ENCODE assay signal across 14 mouse cellular contexts in genomic region chr3:140548483-140548882, GRCm38 (mm10).
"Had no signal": no experiment of that assay in that cellular context is flagged by ENCODE, and none has a peak within 500 bp of the region (broad histone marks: within the 10 kb centered on the region; RNA-seq: fewer than 3 reads in every experiment).

No protein-coding gene starts in this region.

- ATAC-seq: liver, postnatal 0 days; midbrain, embryonic 13.5 days had no signal

- H3K4me1 ChIP-seq: limb, embryonic 12.5 days; liver, embryonic 13.5 days; midbrain, embryonic 13.5 days had no signal

- H3K9ac ChIP-seq: limb, embryonic 12.5 days; liver, embryonic 13.5 days; liver, postnatal 0 days; midbrain, embryonic 13.5 days had no signal

- H3K36me3 ChIP-seq: limb, embryonic 12.5 days; liver, embryonic 13.5 days; midbrain, embryonic 13.5 days had no signal

- DNase-seq: kidney, adult 9 months; kidney, postnatal 36 days; layer of hippocampus, adult 9-11 months; layer of hippocampus, postnatal 36 days; liver; liver, embryonic 13.5 days; liver, postnatal 0 days; lung, postnatal 14 days; thymus, adult 18-20 months; thymus, postnatal 14 days had no signal

- H3K4me2 ChIP-seq: limb, embryonic 12.5 days; liver, embryonic 13.5 days; midbrain, embryonic 13.5 days had no signal

- H3K27ac ChIP-seq: kidney, postnatal 0 days; limb, embryonic 12.5 days; liver, embryonic 13.5 days; midbrain, embryonic 13.5 days; stomach, postnatal 0 days had no signal

- H3K27me3 ChIP-seq: limb, embryonic 12.5 days; liver, embryonic 13.5 days; midbrain, embryonic 13.5 days had no signal

- H3K4me3 ChIP-seq: limb, embryonic 12.5 days; liver, embryonic 13.5 days; midbrain, embryonic 13.5 days had no signal

- H3K9me3 ChIP-seq: limb, embryonic 12.5 days; liver, embryonic 13.5 days; midbrain, embryonic 13.5 days had no signal
